Mouse (Mus musculus): Measurements from ENCODE around the gene Zfp61.

DNA sequence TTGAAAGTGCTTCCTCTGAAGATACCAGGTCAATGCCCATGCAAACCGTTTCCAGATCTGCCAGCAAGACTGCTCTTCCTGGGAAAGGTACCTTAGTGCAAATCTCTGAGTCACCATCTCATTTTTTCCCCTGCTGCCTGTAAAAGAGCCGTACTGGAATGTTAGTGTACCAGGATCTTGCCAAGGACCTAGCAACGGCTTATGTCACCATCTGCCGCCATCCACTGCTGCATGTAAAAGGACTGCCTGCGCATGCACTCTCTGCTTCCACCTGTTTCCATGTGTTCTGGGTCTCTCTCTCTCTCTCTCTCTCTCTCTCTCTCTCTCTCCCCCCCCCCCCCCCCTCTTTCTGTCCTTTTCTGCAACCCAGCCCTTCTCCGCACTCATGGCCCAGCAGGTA, 12.5 kb downstream of the Zfp61 start:
- no peak for TF ChIP-seq ETS1 (IDR thresholded peaks at IDR 0.05; ENCODE audit: low read depth, low read length)
- TF ChIP-seq KAT2A (conservative IDR thresholded peaks at IDR 0.05; ENCODE audit: low read depth, low read length) = no peak
- TF ChIP-seq SMC3 (IDR thresholded peaks at IDR 0.05; ENCODE audit: low read depth, low read length) = no peak
- no peak for TF ChIP-seq EP300 (IDR thresholded peaks at IDR 0.05; ENCODE audit: low read depth in 1 of 2, low read length in 2 of 2)
- TF ChIP-seq CTCF (IDR thresholded peaks at IDR 0.05 in 2 of 3, conservative IDR thresholded peaks at IDR 0.05 in 1 of 3; ENCODE audit: control insufficient read depth in 1 of 3, insufficient read depth in 1 of 3, low read depth in 2 of 3, low read length in 3 of 3, poor library complexity in 1 of 3, severe bottlenecking in 1 of 3) = no peak
- TF ChIP-seq GABPA (IDR thresholded peaks at IDR 0.05; ENCODE audit: low read depth, low read length) = no peak
